Comparison of ENCODE assay signal across 16 mouse cellular contexts in the genomic region with DNA sequence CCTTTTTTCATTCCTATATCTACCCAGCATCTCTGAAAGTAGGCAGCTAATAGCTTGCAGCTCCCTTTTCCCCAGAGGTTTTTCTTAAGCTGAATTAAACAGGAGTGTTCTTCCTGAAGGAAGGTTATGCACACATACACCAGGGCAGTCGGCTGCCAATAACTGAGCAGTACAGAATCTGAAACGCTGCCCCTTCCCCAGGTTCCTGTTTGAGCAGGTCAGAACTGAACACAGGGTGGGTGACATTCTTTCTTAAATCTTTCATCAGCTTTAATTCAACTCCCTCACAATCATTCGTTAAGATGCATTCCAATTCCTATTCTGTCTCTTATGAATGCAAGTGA.
A peak's percentile ranks its signal among the peaks of the same experiment; 100 is the strongest.
DNase-seq lines count a peak whose midpoint lies in the region; ATAC-seq and TF ChIP-seq lines count a peak whose summit lies in the region.
"Had no signal": no experiment of that assay in that cellular context is flagged by ENCODE, and none has a peak within 500 bp of the region (broad histone marks: within the 10 kb centered on the region; RNA-seq: fewer than 3 reads in every experiment).

No protein-coding gene starts in this region.

- no peak for TF ChIP-seq CTCF in forebrain, postnatal 0 days (IDR thresholded peaks at IDR 0.05; ENCODE audit: low read depth)

- no peaks in the 10 kb centered on the region for H3K9me3 ChIP-seq in embryonic facial prominence, embryonic 10.5 days
- H3K9me3 ChIP-seq in forebrain, postnatal 0 days (ENCODE audit: low read length), result no peaks in the 10 kb centered on the region
- H3K9me3 ChIP-seq in limb, embryonic 13.5 days, result no peaks in the 10 kb centered on the region
- H3K9me3 ChIP-seq: heart, embryonic 10.5 days had no signal

- H3K9ac ChIP-seq in forebrain, postnatal 0 days, result peak overlapping the region; percentile 18; the same call in 1 of the 2 replicates
- peak overlapping the region; percentile 0; the same call in 1 of the 2 replicates for H3K9ac ChIP-seq in limb, embryonic 13.5 days

- H3K4me2 ChIP-seq in forebrain, postnatal 0 days (ENCODE audit: low read depth), result 0 out of 2 replicates have a peak overlapping the region, but pooled peaks have one; percentile 23
- peak overlapping the region; percentile 54 for H3K4me2 ChIP-seq in limb, embryonic 13.5 days (replicated peaks)
- H3K4me2 ChIP-seq: liver, embryonic 11.5 days had no signal

- peak overlapping the region; percentile 75 for H3K27ac ChIP-seq in embryonic facial prominence, embryonic 10.5 days (replicated peaks)
- peak overlapping the region; percentile 30; the same call in 1 of the 2 replicates for H3K27ac ChIP-seq in forebrain, postnatal 0 days (ENCODE audit: low read depth, low read length)
- H3K27ac ChIP-seq in limb, embryonic 13.5 days, result peak overlapping the region; percentile 75
- H3K27ac ChIP-seq: heart, embryonic 10.5 days had no signal

- WGBS in embryonic facial prominence, embryonic 10.5 days, result 33% methylated on average over 3 of the region's 3 CpGs
- WGBS in forebrain, postnatal 0 days, result 18% methylated on average over 3 of the region's 3 CpGs
- 22% methylated on average over 3 of the region's 3 CpGs for WGBS in limb, embryonic 13.5 days

- no peak overlapping the region for H3K4me3 ChIP-seq in embryonic facial prominence, embryonic 10.5 days
- no peak overlapping the region for H3K4me3 ChIP-seq in forebrain, postnatal 0 days (ENCODE audit: low read depth, low read length)
- peak overlapping the region; percentile 20; the same call in 1 of the 2 replicates for H3K4me3 ChIP-seq in limb, embryonic 13.5 days
- H3K4me3 ChIP-seq: erythroblast, embryonic 14.5 days; heart, embryonic 10.5 days had no signal

- H3K4me1 ChIP-seq in embryonic facial prominence, embryonic 10.5 days, result peaks cover 23% of the 10 kb centered on the region
- peaks cover 4% of the 10 kb centered on the region; the same call in 1 of the 2 replicates for H3K4me1 ChIP-seq in forebrain, postnatal 0 days (ENCODE audit: insufficient read depth)
- H3K4me1 ChIP-seq in limb, embryonic 13.5 days, result peaks cover 20% of the 10 kb centered on the region
- H3K4me1 ChIP-seq: heart, embryonic 10.5 days had no signal

- peak; percentile 8 for DNase-seq in ZHBTc4 (ENCODE audit: low read depth, low spot score)
- DNase-seq in embryonic facial prominence, embryonic 10.5 days (ENCODE audit: low spot score), result no peak
- DNase-seq in forebrain, postnatal 0 days, result no peak
- DNase-seq in urinary bladder, postnatal 36 days (ENCODE audit: low spot score in 2 of 2), result no peak
- DNase-seq in cerebellum, adult 11-12 months, result no peak
- DNase-seq: cerebellum, adult 9-10 months; gastrocnemius, postnatal 10 days; kidney, postnatal 10 days; lung, postnatal 14 days; thymus, postnatal 36 days had no signal

- no peaks in the 10 kb centered on the region for H3K27me3 ChIP-seq in embryonic facial prominence, embryonic 10.5 days (replicated peaks; ENCODE audit: low read depth, poor library complexity, severe bottlenecking)
- H3K27me3 ChIP-seq in forebrain, postnatal 0 days (ENCODE audit: insufficient read depth, low read length), result no peaks in the 10 kb centered on the region
- H3K27me3 ChIP-seq in limb, embryonic 13.5 days, result no peaks in the 10 kb centered on the region

- H3K36me3 ChIP-seq in embryonic facial prominence, embryonic 10.5 days (replicated peaks), result no peaks in the 10 kb centered on the region
- no peaks in the 10 kb centered on the region for H3K36me3 ChIP-seq in forebrain, postnatal 0 days (ENCODE audit: insufficient read depth)
- H3K36me3 ChIP-seq in limb, embryonic 13.5 days, result no peaks in the 10 kb centered on the region
- H3K36me3 ChIP-seq: heart, embryonic 10.5 days had no signal

- peak; percentile 23; the same call in 1 of the 2 replicates for ATAC-seq in forebrain, postnatal 0 days
- ATAC-seq in limb, embryonic 13.5 days (ENCODE audit: low FRiP score, low read depth), result peak; percentile 71
- no peak for ATAC-seq in erythroblast, adult 5-6 weeks (replicated peaks; ENCODE audit: low FRiP score, poor library complexity, severe bottlenecking)
- ATAC-seq: CD4-positive, CD25-positive, alpha-beta regulatory T cell, adult 4 months had no signal
